Mouse (Mus musculus) ES-E14 (cell line): ENCODE data around the gene Fxyd4. TPM values are rescaled to one million over a fixed set of nuclear protein-coding genes. Genes with fewer than 3 reads are reported as not detected.
A peak's percentile ranks its signal among the peaks of the same experiment; 100 is the strongest.

Source experiments
- DNase-seq: peaks from one replicate; pipeline ENCODE4 v3.0.0-alpha.2; 2013; ENCODE audit warnings: low read depth, low spot score
- H3K27ac ChIP-seq: 2 replicates; pipeline ENCODE4 v1.5.1; 2012; ENCODE audit warnings: low read depth, mild to moderate bottlenecking, low read length, moderate library complexity, mixed read lengths; ENCODE audit not compliant: poor library complexity, insufficient read depth, severe bottlenecking
- H3K36me3 ChIP-seq: 2 replicates; pipeline ENCODE4 v1.6.1; 2012; ENCODE audit warnings: mild to moderate bottlenecking, low read length, moderate library complexity, mixed read lengths; ENCODE audit not compliant: control insufficient read depth, poor library complexity, insufficient read depth, severe bottlenecking
- H3K4me1 ChIP-seq, 2 experiments: fragments of 150-350 bp in 1 of 2; sonication (generic) in 1 of 2; 2 replicates each; pipeline ENCODE4 v1.6.1; 2012; ENCODE audit warnings: low read length in 2 of 2, mild to moderate bottlenecking in 1 of 2, mixed read lengths in 1 of 2; ENCODE audit not compliant: control insufficient read depth in 2 of 2, insufficient read depth in 2 of 2, poor library complexity in 1 of 2
- H3K4me3 ChIP-seq, 2 experiments: fragments of 150-350 bp in 1 of 2; sonication (generic) in 1 of 2; 2 replicates each; pipeline ENCODE4 v1.5.1; 2012; ENCODE audit warnings: low read length in 2 of 2, low read depth in 1 of 2, mild to moderate bottlenecking in 1 of 2, mixed read lengths in 1 of 2; ENCODE audit not compliant: insufficient read depth in 1 of 2, poor library complexity in 1 of 2, severe bottlenecking in 1 of 2
- H3K9ac ChIP-seq: 2 replicates; pipeline ENCODE4 v1.6.1; 2012; ENCODE audit warnings: low read depth, mild to moderate bottlenecking, low read length, mixed read lengths; ENCODE audit not compliant: poor library complexity, insufficient read depth, severe bottlenecking
- H3K9me3 ChIP-seq: fragments of 150-350 bp; sonication (generic); 2 replicates; pipeline ENCODE4 v1.6.1; 2012; ENCODE audit warnings: low read depth, mild to moderate bottlenecking, low read length; ENCODE audit not compliant: control insufficient read depth, insufficient read depth
- CHD2 ChIP-seq: IDR thresholded peaks from 2 replicates; pipeline ENCODE4 v1.6.1; 2014; ENCODE audit warnings: mild to moderate bottlenecking, low read depth, low read length, inconsistent platforms
- HCFC1 ChIP-seq: IDR thresholded peaks from 2 replicates; pipeline ENCODE4 v1.6.1; 2012; ENCODE audit warnings: low read length, inconsistent platforms, borderline replicate concordance; ENCODE audit not compliant: insufficient read depth
- MAFK ChIP-seq: IDR thresholded peaks from 2 replicates; pipeline ENCODE4 v1.6.1; 2014; ENCODE audit warnings: mild to moderate bottlenecking, low read depth, low read length, inconsistent platforms; ENCODE audit not compliant: insufficient read depth
- ZC3H11A ChIP-seq: IDR thresholded peaks from 2 replicates; pipeline ENCODE4 v1.6.1; 2012; ENCODE audit warnings: low read depth, mild to moderate bottlenecking, inconsistent platforms, low read length, borderline replicate concordance
- ZNF384 ChIP-seq: IDR thresholded peaks from 2 replicates; pipeline ENCODE4 v1.6.1; 2012; ENCODE audit warnings: low read depth, low read length, inconsistent platforms
- in situ Hi-C, 2 experiments: fragments of 600-800 bp; cut with MboI; formaldehyde crosslinking; loops; one replicate each; pipeline ENCODE4 v1.15.1; 2025; ENCODE audit warnings: low sequenced_read_pairs in 2 of 2, inconsistent platforms in 1 of 2; ENCODE audit not compliant: unreplicated experiment in 2 of 2
- total RNA-seq: library from RNA; depleted of rRNA; stranded (reverse); fragments of 300-350 nt; gene quantifications from 2 replicates; pipeline ENCODE4 v1.2.3, GENCODE M21; 2012

The Fxyd4 gene
- total RNA-seq, 1 experiment: 0.98 TPM

DNA sequence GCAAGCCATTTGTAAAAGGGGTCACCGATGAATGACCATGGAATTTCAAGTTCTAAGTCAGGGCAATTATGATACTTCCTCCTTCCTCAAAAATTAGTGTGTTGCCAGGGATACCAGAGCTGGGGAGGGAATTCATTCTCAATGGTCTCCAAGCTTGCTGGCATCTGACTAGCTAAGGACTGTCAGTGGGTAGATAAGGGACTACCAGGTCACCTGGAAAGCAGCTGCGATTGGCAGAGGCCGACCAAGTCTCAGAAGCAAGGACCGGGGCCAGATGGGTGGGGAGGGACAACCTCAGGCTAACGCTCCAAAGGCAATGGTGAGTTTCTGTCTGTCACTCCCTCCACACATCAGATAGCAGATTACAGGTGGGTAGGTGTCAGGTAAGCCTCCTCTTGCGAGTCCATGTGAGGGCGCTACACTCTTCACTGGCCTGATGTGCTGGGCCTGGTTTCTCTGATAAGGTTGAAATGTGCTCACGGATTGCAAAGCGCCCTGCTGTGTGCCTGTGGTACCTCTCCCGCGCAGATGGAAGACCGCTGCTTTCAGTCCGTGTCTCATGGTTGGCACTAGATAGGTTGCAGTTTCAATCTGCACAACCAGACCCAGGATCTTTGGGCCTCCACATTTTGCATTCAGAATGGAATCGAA is 19.5 kb upstream of the Fxyd4 start:
- Histone ChIP-seq H3K9me3 (no peaks in the 10 kb centered on the region), H3K36me3 (no peaks in the 10 kb centered on the region), H3K9ac (peak overlapping the region; percentile 4; the same call in 1 of the 2 replicates), H3K4me3 (peak overlapping the region; percentile 1 to 10; a peak in 2 of 4 replicates), H3K4me1 (peaks cover 0 to 22% of the 10 kb centered on the region in 2 experiments; a peak in 2 of 4 replicates), H3K27ac (no peak overlapping the region)
- TF ChIP-seq ZC3H11A: no peak
- no peak for TF ChIP-seq CHD2
- no peak for TF ChIP-seq MAFK
- no peak for TF ChIP-seq HCFC1
- no peak for TF ChIP-seq ZNF384
- DNase-seq: no peak
- in situ Hi-C loops: no loop called here

DNA sequence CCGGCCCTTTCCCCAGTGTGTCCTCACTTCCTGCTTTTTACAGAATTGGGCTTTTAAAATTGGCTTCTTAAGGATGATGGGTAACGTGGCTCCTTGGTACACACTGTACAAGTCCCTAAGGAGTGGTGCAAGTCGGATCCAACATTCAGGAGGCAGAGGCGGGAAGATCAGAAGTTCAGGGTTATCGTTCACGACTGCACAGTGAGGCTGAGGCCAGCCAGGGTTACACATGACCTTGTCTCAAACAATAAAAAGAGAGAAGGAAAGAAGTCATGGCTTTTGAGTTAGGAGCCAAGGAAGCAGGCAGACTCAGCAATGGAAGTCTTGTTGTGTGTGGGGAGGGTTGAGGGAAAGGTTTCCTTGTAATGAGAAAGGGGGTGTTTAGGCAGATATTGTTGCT is 18.7 kb upstream of the Fxyd4 start:
- H3K9me3 ChIP-seq: no peaks in the 10 kb centered on the region
- DNase-seq: no peak
- in situ Hi-C loops: no loop called here
- no peak overlapping the region for H3K4me3 ChIP-seq
- H3K4me1 ChIP-seq: peaks cover 0 to 22% of the 10 kb centered on the region in 2 experiments; a peak in 2 of 4 replicates
- H3K9ac ChIP-seq: no peak overlapping the region
- H3K27ac ChIP-seq: no peak overlapping the region
- H3K36me3 ChIP-seq: no peaks in the 10 kb centered on the region
- TF ChIP-seq ZNF384 (no peak), CHD2 (no peak)

DNA sequence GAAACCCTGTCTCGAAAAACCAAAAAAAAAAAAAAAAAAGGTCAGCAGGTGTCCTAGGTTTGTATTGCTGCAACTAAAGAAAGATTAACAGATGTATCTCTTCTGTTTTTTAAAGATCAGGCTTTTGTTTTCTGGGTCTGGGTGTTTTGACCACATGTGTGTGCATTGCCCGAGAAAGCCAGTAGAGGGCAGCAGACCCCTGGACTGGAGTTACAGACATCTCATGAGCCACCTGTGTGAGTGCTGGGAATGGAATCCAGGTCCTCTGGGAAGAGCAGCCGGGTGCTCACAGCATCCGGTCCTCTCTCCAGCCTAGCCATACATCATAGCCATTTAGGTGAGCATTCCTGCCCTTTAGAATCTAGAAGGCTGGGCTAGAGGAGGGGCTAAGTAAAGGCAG is 14.8 kb upstream of the Fxyd4 start:
- Histone ChIP-seq H3K36me3 (no peaks in the 10 kb centered on the region), H3K9me3 (no peaks in the 10 kb centered on the region), H3K9ac (no peak overlapping the region), H3K27ac (no peak overlapping the region), H3K4me3 (no peak overlapping the region), H3K4me1 (peaks cover 0 to 17% of the 10 kb centered on the region in 2 experiments; a peak in 2 of 4 replicates)
- peak; percentile 54 for DNase-seq
- TF ChIP-seq HCFC1 (no peak), ZNF384 (no peak), MAFK (no peak), CHD2 (no peak), ZC3H11A (0 out of 2 replicates have a peak, but pooled peaks have one; percentile 34)
- in situ Hi-C loops: no loop called here

DNA sequence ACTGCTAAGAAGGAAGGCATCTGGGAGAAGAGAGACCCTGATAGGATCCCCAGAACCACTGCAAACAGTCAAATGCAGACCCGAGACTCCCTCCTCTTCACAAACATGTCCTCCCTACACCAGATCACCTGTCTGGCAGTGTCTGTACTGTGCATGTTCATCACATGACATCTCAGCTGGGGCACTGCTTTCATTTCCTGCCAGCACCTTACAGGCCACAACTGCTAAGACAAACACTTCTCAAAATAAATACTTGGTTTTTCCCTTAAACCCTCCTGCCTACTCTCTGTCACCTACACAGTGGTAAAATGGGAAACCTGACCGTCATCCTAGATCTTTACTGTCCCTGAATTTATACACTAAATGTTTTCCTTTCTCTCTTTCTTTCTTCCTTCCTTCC is 6.4 kb upstream of the Fxyd4 start:
- Histone ChIP-seq H3K4me1 (peaks cover 0 to 7% of the 10 kb centered on the region in 2 experiments; a peak in 3 of 4 replicates), H3K4me3 (no peak overlapping the region), H3K9ac (no peak overlapping the region), H3K9me3 (no peaks in the 10 kb centered on the region), H3K36me3 (no peaks in the 10 kb centered on the region), H3K27ac (no peak overlapping the region)
- no peak for DNase-seq
- no peak for TF ChIP-seq CHD2
- no peak for TF ChIP-seq ZNF384
- TF ChIP-seq MAFK: no peak
- TF ChIP-seq ZC3H11A: no peak
- no peak for TF ChIP-seq HCFC1
- in situ Hi-C loops: no loop called here

DNA sequence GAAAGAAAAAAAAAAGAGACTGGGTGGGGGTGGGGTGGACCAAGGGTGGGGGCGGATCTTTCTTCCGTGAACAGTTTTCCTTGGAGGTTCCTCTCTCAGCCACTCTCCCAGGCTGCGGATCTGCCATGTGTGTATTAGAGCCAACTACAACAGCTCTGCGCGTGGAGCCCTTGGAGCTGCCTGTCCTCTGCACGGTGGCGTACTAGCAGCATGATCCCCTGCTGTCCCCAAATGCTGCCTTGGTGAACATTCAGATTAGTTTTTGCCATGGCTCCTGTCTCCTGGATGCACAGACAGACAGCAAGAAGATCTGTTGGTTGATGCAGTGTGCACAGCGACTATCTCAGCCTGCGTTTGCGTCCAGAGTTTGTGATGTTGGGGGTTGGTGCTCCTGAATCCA is 5.3 kb upstream of the Fxyd4 start:
- TF ChIP-seq ZNF384: no peak
- TF ChIP-seq MAFK: no peak
- TF ChIP-seq HCFC1: no peak
- no peak for TF ChIP-seq CHD2
- no peak for TF ChIP-seq ZC3H11A
- Histone ChIP-seq H3K4me1 (peaks cover 0 to 7% of the 10 kb centered on the region in 2 experiments; a peak in 3 of 4 replicates), H3K9ac (no peak overlapping the region), H3K27ac (no peak overlapping the region), H3K36me3 (no peaks in the 10 kb centered on the region), H3K9me3 (no peaks in the 10 kb centered on the region), H3K4me3 (no peak overlapping the region)
- in situ Hi-C loops: no loop called here
- DNase-seq: no peak
